Mouse (Mus musculus) gastrocnemius, postnatal 36 days (tissue): ENCODE measurements around the gene Osbpl7. TPM values are rescaled to one million over a fixed set of nuclear protein-coding genes. Genes with fewer than 3 reads are reported as not detected.

Experiments used
- microRNA-seq, 2 experiments: library from miRNA; unstranded; fragments of <30 nt; microRNA quantifications; one replicate each; pipeline ENCODE4 v1.2.0; 2021
- total RNA-seq, 2 experiments: library from RNA; stranded (reverse); gene quantifications; 2 replicates each; pipeline ENCODE4 v1.2.3; 2021

The Osbpl7 gene
- total RNA-seq, 2 experiments from 2014 or later, result 2.6 to 2.9 TPM

Small RNA genes within 50 kb of the gene (microRNA-seq; reads per million reads assigned to microRNA genes)
- 0.72 to 2.2 reads per million in 2 experiments for gene Mir8103

Other genes starting within 250 kb of the Osbpl7 start
- 100 to 1,000 TPM; 374 to 411 TPM for gene Nfe2l1, start 220.7 kb upstream of the Osbpl7 start, total RNA-seq
- gene Copz2, start 200.8 kb upstream of the Osbpl7 start, total RNA-seq, result 10 to 100 TPM; 23.1 to 23.6 TPM
- 10 to 100 TPM; 21.0 to 25.3 TPM for gene Cdk5rap3, start 134.1 kb upstream of the Osbpl7 start, total RNA-seq
- gene Prr15l, start 122.5 kb upstream of the Osbpl7 start, total RNA-seq, result not detected
- 1 to 10 TPM; 6.6 to 7.5 TPM for gene Pnpo, start 106.6 kb upstream of the Osbpl7 start, total RNA-seq
- gene Sp2, start 67.7 kb upstream of the Osbpl7 start, total RNA-seq, result 10 to 100 TPM in 1 of 2 experiments, 1 to 10 TPM in 1; 8.6 to 12.5 TPM
- not detected for gene Sp6, start 37.2 kb upstream of the Osbpl7 start, total RNA-seq
- gene Scrn2, start 20.7 kb upstream of the Osbpl7 start, total RNA-seq, result 1 to 10 TPM; 9.6 to 9.8 TPM
- gene Lrrc46, start 9.2 kb upstream of the Osbpl7 start, total RNA-seq, result under 1 TPM in 1 of 2 experiments, not detected in 1; 0.20 TPM
- gene Mrpl10, start 9.1 kb upstream of the Osbpl7 start, total RNA-seq, result 10 to 100 TPM; 40.8 to 45.5 TPM
- under 1 TPM; 0.44 to 0.69 TPM for gene Tbx21, start 64.7 kb downstream of the Osbpl7 start, total RNA-seq
- gene Tbkbp1, start 100.9 kb downstream of the Osbpl7 start, total RNA-seq, result 1 to 10 TPM; 5.9 to 6.6 TPM
- gene Kpnb1, start 137.3 kb downstream of the Osbpl7 start, total RNA-seq, result 10 to 100 TPM; 46.2 to 52.3 TPM
- gene Npepps, start 230.0 kb downstream of the Osbpl7 start, total RNA-seq, result 10 to 100 TPM; 51.5 to 56.9 TPM